Mouse (Mus musculus) stomach, embryonic 16.5 days (tissue): ENCODE data around the gene Ube2t. TPM values are rescaled to one million over a fixed set of nuclear protein-coding genes. Genes with fewer than 3 reads are reported as not detected.
A peak's percentile ranks its signal among the peaks of the same experiment; 100 is the strongest.

Source experiments
- ATAC-seq: fragments of 200-750 bp; cut with Nextera tagmentation; 2 replicates; pipeline ENCODE4 v1.8.0; 2017; ENCODE audit warnings: moderate number of reproducible peaks, moderate TSS enrichment; ENCODE audit not compliant: insufficient read depth, low FRiP score
- H3K27ac ChIP-seq: fragments of 300-500 bp; sonication (generic); 2 replicates; pipeline ENCODE4 v1.5.1; 2014; ENCODE audit warnings: low read length
- H3K27me3 ChIP-seq: fragments of 300-500 bp; sonication (generic); 2 replicates; pipeline ENCODE4 v1.6.1; 2014; ENCODE audit warnings: low read length, control low read depth, mixed read lengths; ENCODE audit not compliant: control insufficient read depth, insufficient read depth
- H3K36me3 ChIP-seq: fragments of 300-500 bp; sonication (generic); 2 replicates; pipeline ENCODE4 v1.6.1; 2014; ENCODE audit warnings: low read length; ENCODE audit not compliant: control insufficient read depth, insufficient read depth
- H3K4me1 ChIP-seq: fragments of 300-500 bp; sonication (generic); 2 replicates; pipeline ENCODE4 v1.6.1; 2014; ENCODE audit warnings: low read length, control low read depth, mixed read lengths; ENCODE audit not compliant: control insufficient read depth, insufficient read depth
- H3K4me2 ChIP-seq: fragments of 300-500 bp; sonication (generic); 2 replicates; pipeline ENCODE4 v1.6.1; 2014; ENCODE audit warnings: low read depth, low read length, mixed read lengths
- H3K4me3 ChIP-seq: fragments of 300-500 bp; sonication (generic); replicated peaks from 2 replicates; pipeline ENCODE4 v1.5.1; 2014; ENCODE audit warnings: mild to moderate bottlenecking, low read length
- H3K9ac ChIP-seq: fragments of 300-500 bp; sonication (generic); 2 replicates; pipeline ENCODE4 v1.6.1; 2014; ENCODE audit warnings: low read length
- H3K9me3 ChIP-seq: fragments of 300-500 bp; sonication (generic); replicated peaks from 2 replicates; pipeline ENCODE4 v1.6.1; 2016; ENCODE audit warnings: low read length, control low read depth; ENCODE audit not compliant: control insufficient read depth
- WGBS: fragments of 180-500 bp; shearing (Covaris S2); extraction: QIAGEN DNeasy Blood & Tissue Kit; methylation state at CpG from one replicate; pipeline ENCODE4 v1.1.7; 2014; 5-methylcytosine and 5-hydroxymethylcytosine counted together
- polyA plus RNA-seq: library from polyadenylated mRNA; unstranded; fragments of >200 nt; fragmentation: Nextera tagmentation; extraction: Ambion mirVana; gene quantifications from 2 replicates; pipeline ENCODE4 v1.2.1, GENCODE M21; 2015

Gene Ube2t
- 27.8 and 33.2 TPM in 2 replicates for polyA plus RNA-seq

GRCm38 (mm10) chr1:134962053-134962803, at the start of gene Ube2t:
Gene Ube2t (plus strand): TSS chr1:134962565.
- H3K27ac ChIP-seq: peak within 1 kb of the TSS; percentile 34; the same call in 1 of the 2 replicates
- 2% methylated on average over 50 of the region's 50 CpGs for WGBS
- peak; percentile 100 for ATAC-seq
- no peaks in the 10 kb centered on the region for H3K27me3 ChIP-seq
- no peaks in the 10 kb centered on the region for H3K36me3 ChIP-seq
- H3K4me2 ChIP-seq: peak within 1 kb of the TSS; percentile 82
- no peaks in the 10 kb centered on the region for H3K9me3 ChIP-seq
- H3K4me3 ChIP-seq: peak within 1 kb of the TSS; percentile 84
- peak within 1 kb of the TSS; percentile 79 for H3K9ac ChIP-seq
- peaks cover 15% of the 10 kb centered on the region for H3K4me1 ChIP-seq

DNA sequence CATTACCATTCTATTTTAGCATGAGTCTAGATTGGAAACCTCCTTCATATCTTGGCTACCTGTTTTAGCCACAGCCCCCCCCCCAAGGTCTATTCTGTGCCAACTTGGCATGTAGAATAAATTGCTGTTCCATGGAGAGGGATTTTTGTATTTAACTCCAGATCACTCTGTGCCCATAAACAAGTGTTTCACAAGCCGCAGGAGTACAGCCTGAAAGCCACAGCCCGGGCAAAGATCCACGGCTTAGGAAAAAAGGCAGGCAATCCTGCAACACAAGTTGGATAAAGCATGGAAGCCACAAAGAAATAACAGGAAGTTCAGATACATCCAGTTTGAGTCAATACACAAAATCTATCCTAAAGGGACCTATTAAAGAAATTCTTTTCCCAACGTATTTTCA, 48.8 kb upstream of the Ube2t start:
- Histone ChIP-seq H3K4me2 (no peak overlapping the region), H3K9ac (no peak overlapping the region)

DNA sequence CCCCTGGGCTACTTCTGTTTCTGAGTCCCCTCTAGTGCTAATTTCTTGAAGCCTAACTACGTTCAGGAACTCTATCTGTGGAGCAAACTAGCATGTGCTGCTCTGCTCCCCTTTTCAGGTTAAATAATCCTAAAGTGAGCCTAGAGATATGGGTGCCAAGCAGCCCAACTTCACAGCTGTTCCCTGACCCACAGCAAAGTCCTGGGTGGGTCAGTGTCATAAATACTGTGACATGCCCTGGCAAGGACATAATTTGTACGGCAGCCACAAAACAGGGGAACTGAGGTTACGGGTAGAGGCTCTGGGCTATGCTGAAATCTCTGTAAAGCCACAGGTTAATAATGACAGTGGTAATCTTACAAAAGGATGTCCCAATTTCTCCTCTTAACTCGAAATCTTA, 46.9 kb upstream of the Ube2t start:
- Histone ChIP-seq H3K9ac (no peak overlapping the region), H3K4me1 (no peaks in the 10 kb centered on the region), H3K9me3 (no peaks in the 10 kb centered on the region), H3K36me3 (no peaks in the 10 kb centered on the region), H3K4me3 (no peak overlapping the region), H3K27ac (no peak overlapping the region), H3K27me3 (no peaks in the 10 kb centered on the region), H3K4me2 (no peak overlapping the region)
- ATAC-seq: no peak
- 77% methylated on average over 4 of the region's 4 CpGs for WGBS

More for the DNA sequence above, 48.8 kb upstream of the Ube2t start:
- Histone ChIP-seq H3K36me3 (no peaks in the 10 kb centered on the region), H3K9me3 (no peaks in the 10 kb centered on the region), H3K4me1 (0 out of 2 replicates have a peak, but pooled peaks cover 3% of the 10 kb centered on the region), H3K27me3 (no peaks in the 10 kb centered on the region), H3K27ac (no peak overlapping the region), H3K4me3 (no peak overlapping the region)
- 93% methylated on average over 4 of the region's 4 CpGs for WGBS
- ATAC-seq: no peak

DNA sequence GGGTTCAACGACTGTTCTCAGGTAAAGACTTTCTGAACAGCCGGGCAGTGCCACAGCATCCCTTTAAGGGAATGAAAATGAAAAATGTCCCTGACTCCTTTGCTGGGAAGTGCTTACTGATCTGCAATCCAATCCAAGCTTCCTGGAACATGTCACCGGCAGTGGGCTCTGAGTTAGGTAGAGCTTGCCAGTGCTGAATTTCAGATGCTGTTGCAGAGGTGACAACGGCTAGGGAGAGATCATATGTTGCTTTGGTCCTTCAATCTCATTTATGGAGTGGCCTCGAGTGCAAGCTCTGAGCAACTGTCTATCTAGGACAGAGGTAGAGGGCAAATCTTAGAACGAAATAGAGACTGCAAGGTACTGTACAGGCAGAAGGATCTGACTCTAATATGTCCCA, 43.4 kb upstream of the Ube2t start:
- Histone ChIP-seq H3K4me1 (no peaks in the 10 kb centered on the region), H3K9ac (no peak overlapping the region), H3K9me3 (no peaks in the 10 kb centered on the region), H3K4me3 (no peak overlapping the region), H3K27ac (no peak overlapping the region), H3K27me3 (no peaks in the 10 kb centered on the region), H3K4me2 (no peak overlapping the region), H3K36me3 (no peaks in the 10 kb centered on the region)
- no peak for ATAC-seq
- 81% methylated on average over 6 of the region's 6 CpGs for WGBS

DNA sequence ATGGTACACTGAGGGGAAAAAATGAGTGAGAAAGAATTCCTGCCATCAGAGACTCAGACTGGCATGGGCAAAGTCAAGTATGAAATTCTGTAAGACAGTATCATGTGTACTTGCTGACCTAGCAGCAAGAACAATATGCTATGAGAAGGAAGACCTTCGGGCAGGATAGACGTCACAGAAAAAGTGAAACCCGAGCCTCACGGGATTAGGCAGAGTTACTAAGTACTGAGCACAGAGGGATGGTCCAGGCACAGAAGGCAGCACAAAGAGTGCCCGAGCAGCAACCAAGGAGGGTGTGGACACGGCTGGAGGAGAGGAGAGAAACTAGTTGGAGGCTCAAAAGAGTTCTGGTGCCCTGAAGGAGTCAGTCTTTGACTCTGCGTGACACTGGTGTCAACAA, 29.9 kb upstream of the Ube2t start:
- H3K4me1 ChIP-seq: no peaks in the 10 kb centered on the region
- H3K4me2 ChIP-seq: no peak overlapping the region
- H3K4me3 ChIP-seq: no peak overlapping the region
- no peaks in the 10 kb centered on the region for H3K36me3 ChIP-seq
- no peak for ATAC-seq
- H3K9ac ChIP-seq: no peak overlapping the region
- no peaks in the 10 kb centered on the region for H3K27me3 ChIP-seq
- H3K9me3 ChIP-seq: no peaks in the 10 kb centered on the region
- H3K27ac ChIP-seq: no peak overlapping the region
- 44% methylated on average over 7 of the region's 7 CpGs for WGBS

DNA sequence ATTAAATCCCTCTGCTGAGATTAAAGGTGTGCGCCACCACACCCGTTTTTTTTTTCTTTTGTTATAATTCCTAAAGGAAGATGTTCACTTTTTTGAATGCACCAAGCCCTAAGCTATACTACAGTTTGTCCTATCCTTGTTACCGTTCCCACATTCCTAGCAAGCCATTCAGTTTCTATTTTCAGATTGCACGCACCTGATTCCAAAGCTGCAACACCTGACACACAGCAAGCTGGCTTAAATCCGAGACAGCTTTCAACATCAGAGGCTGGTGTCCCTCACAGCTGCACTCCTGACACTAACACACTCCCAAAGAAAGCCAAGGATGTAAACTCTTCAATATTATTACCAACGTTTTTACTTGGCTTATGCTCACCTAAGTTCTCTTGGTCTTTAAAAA, 26.0 kb upstream of the Ube2t start:
- Histone ChIP-seq H3K27ac (no peak overlapping the region), H3K4me2 (no peak overlapping the region), H3K36me3 (no peaks in the 10 kb centered on the region), H3K27me3 (no peaks in the 10 kb centered on the region), H3K9me3 (no peaks in the 10 kb centered on the region), H3K4me3 (no peak overlapping the region), H3K9ac (no peak overlapping the region), H3K4me1 (peaks cover 7% of the 10 kb centered on the region; the same call in 1 of the 2 replicates)
- 84% methylated on average over 6 of the region's 6 CpGs for WGBS
- ATAC-seq: no peak

- 76% methylated on average over 1 of the region's 1 CpGs for WGBS
- Histone ChIP-seq H3K36me3 (no peaks in the 10 kb centered on the region), H3K4me1 (peaks cover 7% of the 10 kb centered on the region; the same call in 1 of the 2 replicates), H3K9me3 (no peaks in the 10 kb centered on the region), H3K27ac (no peak overlapping the region), H3K9ac (no peak overlapping the region), H3K4me2 (no peak overlapping the region), H3K27me3 (no peaks in the 10 kb centered on the region), H3K4me3 (no peak overlapping the region)
- no peak for ATAC-seq
Measured at GRCm38 (mm10) chr1:134938233-134938632, 24.1 kb upstream of the Ube2t start.

- no peaks in the 10 kb centered on the region for H3K36me3 ChIP-seq
- ATAC-seq: no peak
- peaks cover 7% of the 10 kb centered on the region; the same call in 1 of the 2 replicates for H3K4me1 ChIP-seq
- H3K9ac ChIP-seq: no peak overlapping the region
- no peak overlapping the region for H3K4me3 ChIP-seq
- no peaks in the 10 kb centered on the region for H3K9me3 ChIP-seq
- no peaks in the 10 kb centered on the region for H3K27me3 ChIP-seq
- H3K4me2 ChIP-seq: no peak overlapping the region
- H3K27ac ChIP-seq: 0 out of 2 replicates have a peak overlapping the region, but pooled peaks have one; percentile 27
- WGBS: 38% methylated on average over 4 of the region's 4 CpGs
Measured at GRCm38 (mm10) chr1:134940863-134941262, 21.5 kb upstream of the Ube2t start.

- Histone ChIP-seq H3K36me3 (no peaks in the 10 kb centered on the region), H3K9me3 (no peaks in the 10 kb centered on the region), H3K4me3 (no peak overlapping the region), H3K27me3 (no peaks in the 10 kb centered on the region), H3K9ac (no peak overlapping the region), H3K27ac (no peak overlapping the region), H3K4me1 (peaks cover 7% of the 10 kb centered on the region; the same call in 1 of the 2 replicates), H3K4me2 (no peak overlapping the region)
- WGBS: 87% methylated on average over 2 of the region's 2 CpGs
- ATAC-seq: no peak
Measured at GRCm38 (mm10) chr1:134942898-134943297, 19.5 kb upstream of the Ube2t start.
